Mouse (Mus musculus): ENCODE data around the gene Nup188.

DNA sequence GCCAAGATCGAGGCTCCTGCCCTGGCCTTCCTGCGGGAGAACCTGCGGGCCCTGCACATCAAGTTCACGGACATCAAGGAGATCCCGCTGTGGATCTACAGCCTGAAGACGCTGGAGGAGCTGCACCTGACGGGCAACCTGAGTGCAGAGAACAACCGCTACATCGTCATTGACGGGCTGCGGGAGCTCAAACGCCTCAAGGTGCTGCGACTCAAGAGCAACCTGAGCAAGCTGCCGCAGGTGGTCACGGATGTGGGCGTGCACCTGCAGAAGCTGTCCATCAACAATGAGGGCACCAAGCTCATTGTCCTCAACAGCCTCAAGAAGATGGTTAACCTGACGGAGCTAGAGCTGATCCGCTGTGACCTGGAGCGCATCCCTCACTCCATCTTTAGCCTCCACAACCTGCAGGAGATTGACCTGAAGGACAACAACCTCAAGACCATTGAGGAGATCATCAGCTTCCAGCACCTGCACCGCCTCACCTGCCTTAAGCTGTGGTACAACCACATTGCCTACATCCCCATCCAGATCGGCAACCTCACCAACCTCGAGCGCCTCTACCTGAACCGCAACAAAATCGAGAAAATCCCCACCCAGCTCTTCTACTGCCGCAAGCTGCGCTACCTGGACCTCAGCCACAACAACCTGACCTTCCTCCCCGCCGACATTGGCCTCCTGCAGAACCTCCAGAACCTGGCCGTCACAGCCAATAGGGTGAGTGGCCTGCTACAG is 29.4 kb upstream of the Nup188 start:
- TF ChIP-seq CTCF (IDR thresholded peaks at IDR 0.05; ENCODE audit: low read depth) (no peak), EP300 (optimal IDR thresholded peaks at IDR 0.05) (no peak)

Measured in stomach, postnatal 0 days (tissue).